Mouse (Mus musculus): ENCODE data around the gene Gm10778.

DNA sequence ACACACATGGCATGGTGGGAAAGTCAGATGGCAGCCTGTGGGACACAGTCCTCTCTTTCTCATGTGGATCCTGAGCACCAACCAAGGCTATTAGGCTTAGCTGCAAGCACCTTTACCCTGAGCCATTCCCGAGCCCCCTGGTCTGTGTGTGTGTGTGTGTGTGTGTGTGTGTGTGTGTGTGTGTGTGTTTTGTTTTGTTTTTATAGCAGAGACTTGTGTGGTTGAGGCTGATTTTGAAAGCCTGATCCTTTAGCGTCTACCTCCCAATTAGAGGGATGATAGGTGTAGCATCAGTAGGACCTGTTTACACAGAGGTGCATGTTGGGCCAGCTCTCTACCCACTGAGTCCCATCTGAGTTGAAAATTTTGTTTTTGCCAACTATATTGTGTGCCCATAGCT is 4.7 kb upstream of the Gm10778 start:
- TF ChIP-seq CTCF (conservative IDR thresholded peaks at IDR 0.05; ENCODE audit: insufficient read depth, insufficient read length, low read depth, low read length), result no peak
- TF ChIP-seq POLR2A (IDR thresholded peaks at IDR 0.05; ENCODE audit: low read depth, low read length), result no peak

Data from kidney, adult 2 months (tissue).